Mouse (Mus musculus): Measurements from ENCODE around the gene Syt12. TPM values are rescaled to one million over a fixed set of nuclear protein-coding genes. Genes with fewer than 3 reads are reported as not detected.

The Syt12 gene
- polyA plus RNA-seq, 1 experiment from 2014 or later: 4.1 TPM

GRCm38 (mm10) chr19:4404840-4405239 is 72.4 kb downstream of the Syt12 start:
- Histone ChIP-seq H3K9me3 (ENCODE audit: control insufficient read depth, low read length) (no peaks in the 10 kb centered on the region), H3K27me3 (ENCODE audit: control insufficient read depth, insufficient read depth, low read length) (no peaks in the 10 kb centered on the region), H3K36me3 (replicated peaks; ENCODE audit: control insufficient read depth, insufficient read depth) (no peaks in the 10 kb centered on the region), H3K27ac (no peak overlapping the region), H3K4me1 (replicated peaks; ENCODE audit: control insufficient read depth, insufficient read depth, low read length) (no peaks in the 10 kb centered on the region), H3K9ac (no peak overlapping the region), H3K4me2 (replicated peaks) (no peak overlapping the region), H3K4me3 (replicated peaks; ENCODE audit: low read length) (no peak overlapping the region)
- DNase-seq (ENCODE audit: low spot score): no peak
- 98% methylated on average over 2 of the region's 2 CpGs for WGBS
- ATAC-seq (ENCODE audit: low FRiP score): no peak

GRCm38 (mm10) chr19:4398959-4399358 is 78.3 kb downstream of the Syt12 start:
- Histone ChIP-seq H3K4me2 (replicated peaks) (peak overlapping the region; percentile 96), H3K36me3 (replicated peaks; ENCODE audit: control insufficient read depth, insufficient read depth) (no peaks in the 10 kb centered on the region), H3K9me3 (ENCODE audit: control insufficient read depth, low read length) (no peaks in the 10 kb centered on the region), H3K4me3 (replicated peaks; ENCODE audit: low read length) (no peak overlapping the region), H3K9ac (no peak overlapping the region), H3K4me1 (replicated peaks; ENCODE audit: control insufficient read depth, insufficient read depth, low read length) (peaks cover 20% of the 10 kb centered on the region), H3K27me3 (ENCODE audit: control insufficient read depth, insufficient read depth, low read length) (no peaks in the 10 kb centered on the region), H3K27ac (no peak overlapping the region)
- ATAC-seq (ENCODE audit: low FRiP score): no peak
- DNase-seq (ENCODE audit: low spot score): no peak
- 79% methylated on average over 4 of the region's 4 CpGs for WGBS

GRCm38 (mm10) chr19:4398630-4398948 is 78.7 kb downstream of the Syt12 start:
- peak overlapping the region; percentile 89; the same call in 1 of the 2 replicates for H3K27ac ChIP-seq
- WGBS: 32% methylated on average over 8 of the region's 8 CpGs

GRCm38 (mm10) chr19:4397798-4398629 is 79.2 kb downstream of the Syt12 start, which contains the start of gene Kdm2a:
Gene Kdm2a (minus strand): TSS chr19:4398285.
- ATAC-seq (ENCODE audit: low FRiP score) (peak; percentile 34; the same call in 1 of the 2 replicates), DNase-seq (ENCODE audit: low spot score) (peak; percentile 27)
- Histone ChIP-seq H3K4me2 (replicated peaks) (peak within 1 kb of the TSS; percentile 96), H3K9ac (peak within 1 kb of the TSS; percentile 86), H3K36me3 (replicated peaks; ENCODE audit: control insufficient read depth, insufficient read depth) (peaks cover 7% of the 10 kb centered on the region), H3K4me1 (replicated peaks; ENCODE audit: control insufficient read depth, insufficient read depth, low read length) (peaks cover 28% of the 10 kb centered on the region), H3K4me3 (replicated peaks; ENCODE audit: low read length) (peak within 1 kb of the TSS; percentile 97), H3K27me3 (ENCODE audit: control insufficient read depth, insufficient read depth, low read length) (no peaks in the 10 kb centered on the region), H3K27ac (peak within 1 kb of the TSS; percentile 89), H3K9me3 (ENCODE audit: control insufficient read depth, low read length) (no peaks in the 10 kb centered on the region)
- WGBS: under 1% methylated on average over 81 of the region's 82 CpGs

More at GRCm38 (mm10) chr19:4398630-4398948, 78.7 kb downstream of the Syt12 start:
- H3K9ac ChIP-seq: peak overlapping the region; percentile 86
- peaks cover 2% of the 10 kb centered on the region; the same call in 1 of the 2 replicates for H3K36me3 ChIP-seq (replicated peaks; ENCODE audit: control insufficient read depth, insufficient read depth)
- DNase-seq (ENCODE audit: low spot score): no peak
- H3K4me2 ChIP-seq (replicated peaks): peak overlapping the region; percentile 96
- H3K4me1 ChIP-seq (replicated peaks; ENCODE audit: control insufficient read depth, insufficient read depth, low read length): peaks cover 22% of the 10 kb centered on the region
- no peak for ATAC-seq (ENCODE audit: low FRiP score)
- H3K9me3 ChIP-seq (ENCODE audit: control insufficient read depth, low read length): no peaks in the 10 kb centered on the region
- no peaks in the 10 kb centered on the region for H3K27me3 ChIP-seq (ENCODE audit: control insufficient read depth, insufficient read depth, low read length)
- H3K4me3 ChIP-seq (replicated peaks; ENCODE audit: low read length): peak overlapping the region; percentile 97

GRCm38 (mm10) chr19:4396998-4397797 is 80.0 kb downstream of the Syt12 start:
- peaks cover 13% of the 10 kb centered on the region for H3K36me3 ChIP-seq (replicated peaks; ENCODE audit: control insufficient read depth, insufficient read depth)
- WGBS: under 1% methylated on average over 41 of the region's 90 CpGs
- peak; percentile 99 for DNase-seq (ENCODE audit: low spot score)
- H3K4me3 ChIP-seq (replicated peaks; ENCODE audit: low read length): peak overlapping the region; percentile 97
- no peaks in the 10 kb centered on the region for H3K9me3 ChIP-seq (ENCODE audit: control insufficient read depth, low read length)
- H3K27me3 ChIP-seq (ENCODE audit: control insufficient read depth, insufficient read depth, low read length): no peaks in the 10 kb centered on the region
- ATAC-seq (ENCODE audit: low FRiP score): peak; percentile 94
- peak overlapping the region; percentile 96 for H3K4me2 ChIP-seq (replicated peaks)
- H3K27ac ChIP-seq: peak overlapping the region; percentile 89
- H3K4me1 ChIP-seq (replicated peaks; ENCODE audit: control insufficient read depth, insufficient read depth, low read length): peaks cover 34% of the 10 kb centered on the region
- peak overlapping the region; percentile 94 for H3K9ac ChIP-seq

GRCm38 (mm10) chr19:4396081-4396997 is 80.9 kb downstream of the Syt12 start:
- H3K27me3 ChIP-seq (ENCODE audit: control insufficient read depth, insufficient read depth, low read length): no peaks in the 10 kb centered on the region
- H3K36me3 ChIP-seq (replicated peaks; ENCODE audit: control insufficient read depth, insufficient read depth): peaks cover 13% of the 10 kb centered on the region
- peaks cover 42% of the 10 kb centered on the region for H3K4me1 ChIP-seq (replicated peaks; ENCODE audit: control insufficient read depth, insufficient read depth, low read length)
- H3K4me3 ChIP-seq (replicated peaks; ENCODE audit: low read length): peak overlapping the region; percentile 97
- peak overlapping the region; percentile 89 for H3K27ac ChIP-seq
- under 1% methylated on average over 75 of the region's 80 CpGs for WGBS
- ATAC-seq (ENCODE audit: low FRiP score) (peak; percentile 29; the same call in 1 of the 2 replicates), DNase-seq (ENCODE audit: low spot score) (peak; percentile 28)
- H3K9ac ChIP-seq: peak overlapping the region; percentile 94
- peak overlapping the region; percentile 79 for H3K4me2 ChIP-seq (replicated peaks)
- H3K9me3 ChIP-seq (ENCODE audit: control insufficient read depth, low read length): no peaks in the 10 kb centered on the region

Other genes starting within 250 kb of the Syt12 start
- 18.8 and 20.4 TPM in 2 replicates for gene Pold4, start 245.5 kb downstream of the Syt12 start, polyA plus RNA-seq (2014; fragmentation: Nextera tagmentation; extraction: Ambion mirVana)
- gene Ssh3, start 208.3 kb downstream of the Syt12 start, polyA plus RNA-seq (2014; fragmentation: Nextera tagmentation; extraction: Ambion mirVana): 12.9 and 13.4 TPM in 2 replicates
- gene Ankrd13d, start 194.3 kb downstream of the Syt12 start, polyA plus RNA-seq (2014; fragmentation: Nextera tagmentation; extraction: Ambion mirVana): 50.7 and 56.6 TPM in 2 replicates
- 29.2 and 30.4 TPM in 2 replicates for gene Grk2, start 171.2 kb downstream of the Syt12 start, polyA plus RNA-seq (2014; fragmentation: Nextera tagmentation; extraction: Ambion mirVana)
- gene Kdm2a, start 79.2 kb downstream of the Syt12 start, polyA plus RNA-seq (2014; fragmentation: Nextera tagmentation; extraction: Ambion mirVana): 37.3 and 40.7 TPM in 2 replicates
- 5.8 and 7.2 TPM in 2 replicates for gene Rhod, start 38.0 kb downstream of the Syt12 start, polyA plus RNA-seq (2014; fragmentation: Nextera tagmentation; extraction: Ambion mirVana)
- gene 2010003K11Rik, start 21.1 kb upstream of the Syt12 start, polyA plus RNA-seq (2014; fragmentation: Nextera tagmentation; extraction: Ambion mirVana): not detected in 2 replicates
- gene Pcx, start 33.0 kb upstream of the Syt12 start, polyA plus RNA-seq (2014; fragmentation: Nextera tagmentation; extraction: Ambion mirVana): 27.5 and 31.3 TPM in 2 replicates
- gene Lrfn4, start 138.2 kb upstream of the Syt12 start, polyA plus RNA-seq (2014; fragmentation: Nextera tagmentation; extraction: Ambion mirVana): 17.9 and 18.9 TPM in 2 replicates
- 47.0 and 53.3 TPM in 2 replicates for gene Rce1, start 148.2 kb upstream of the Syt12 start, polyA plus RNA-seq (2014; fragmentation: Nextera tagmentation; extraction: Ambion mirVana)
- gene Gm960, start 221.2 kb upstream of the Syt12 start, polyA plus RNA-seq (2014; fragmentation: Nextera tagmentation; extraction: Ambion mirVana): 5.4 and 6.3 TPM in 2 replicates
- gene Sptbn2, start 233.7 kb upstream of the Syt12 start, polyA plus RNA-seq (2014; fragmentation: Nextera tagmentation; extraction: Ambion mirVana): 38.3 and 38.4 TPM in 2 replicates